Mouse (Mus musculus): ENCODE results near the gene Cdkn2aip. TPM values are rescaled to one million over a fixed set of nuclear protein-coding genes. Genes with fewer than 3 reads are reported as not detected.

The Cdkn2aip gene
- polyA plus RNA-seq, 1 experiment from 2014 or later = 37.7 TPM

DNA sequence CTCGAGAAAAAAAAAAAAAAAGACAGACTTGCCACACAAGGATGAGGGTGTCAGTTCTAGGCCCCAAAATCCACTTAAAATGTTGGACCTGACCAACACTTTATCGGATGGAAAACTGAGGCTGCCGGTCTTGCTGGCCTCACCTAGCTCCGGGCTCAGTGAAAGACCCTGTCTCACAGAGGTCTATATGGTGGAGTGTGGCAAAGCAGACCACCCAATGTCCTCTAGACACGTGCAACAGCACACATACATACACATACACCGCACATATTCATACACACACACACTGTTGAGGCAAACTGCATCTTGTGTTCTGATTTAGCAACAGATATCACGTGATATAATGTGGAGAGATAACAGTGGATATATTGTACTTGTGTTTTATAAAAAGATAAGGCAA is 22.4 kb downstream of the Cdkn2aip start:
- no peaks in the 10 kb centered on the region for H3K9me3 ChIP-seq (ENCODE audit: control insufficient read depth, low read length)
- no peak for ATAC-seq (ENCODE audit: insufficient number of reproducible peaks, low FRiP score, low TSS enrichment, low read depth)

DNA sequence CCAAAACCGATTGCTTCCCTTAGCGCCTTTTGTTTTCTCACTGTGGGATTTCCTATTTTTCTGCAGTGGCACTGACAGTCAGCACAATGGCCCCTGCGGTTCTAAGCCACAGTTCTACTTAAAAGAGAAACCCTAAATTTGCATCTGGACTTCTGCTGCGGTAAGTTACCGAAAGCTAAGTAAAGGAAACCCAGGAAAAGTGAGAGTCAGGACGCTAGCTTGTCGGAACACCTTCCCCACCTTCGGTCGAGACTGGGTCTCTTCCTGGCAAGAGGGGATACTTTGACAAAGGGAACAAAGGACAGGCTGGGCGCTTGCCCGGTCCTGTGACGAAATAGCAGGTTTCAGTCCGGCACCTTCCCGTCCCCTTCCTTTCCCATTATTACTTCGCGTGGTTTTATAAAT is 23.1 kb downstream of the Cdkn2aip start:
- peak overlapping the region; percentile 36 for H3K9ac ChIP-seq (ENCODE audit: low read length)
- H3K4me2 ChIP-seq (ENCODE audit: low read depth, severe bottlenecking) = peak overlapping the region; percentile 39; the same call in 1 of the 2 replicates
- WGBS = 8% methylated on average over 16 of the region's 16 CpGs
- peak overlapping the region; percentile 24 for H3K4me3 ChIP-seq (ENCODE audit: low read depth, low read length)
- H3K9me3 ChIP-seq (ENCODE audit: control insufficient read depth, low read length) = no peaks in the 10 kb centered on the region
- ATAC-seq (ENCODE audit: insufficient number of reproducible peaks, low FRiP score, low TSS enrichment, low read depth) (no peak), DNase-seq (ENCODE audit: low spot score) (peak; percentile 57)
- no peaks in the 10 kb centered on the region for H3K4me1 ChIP-seq (ENCODE audit: control insufficient read depth, insufficient read depth, low read length)
- H3K36me3 ChIP-seq (ENCODE audit: control insufficient read depth, insufficient read depth, low read length) = no peaks in the 10 kb centered on the region
- no peak overlapping the region for H3K27ac ChIP-seq (replicated peaks; ENCODE audit: low read depth, low read length)
- H3K27me3 ChIP-seq (ENCODE audit: control insufficient read depth, insufficient read depth, low read length) = no peaks in the 10 kb centered on the region

More for the DNA sequence above, 22.4 kb downstream of the Cdkn2aip start:
- 49% methylated on average over 7 of the region's 7 CpGs for WGBS
- Histone ChIP-seq H3K4me2 (ENCODE audit: low read depth, severe bottlenecking) (peak overlapping the region; percentile 39; the same call in 1 of the 2 replicates), H3K36me3 (ENCODE audit: control insufficient read depth, insufficient read depth, low read length) (no peaks in the 10 kb centered on the region), H3K4me3 (ENCODE audit: low read depth, low read length) (no peak overlapping the region), H3K27me3 (ENCODE audit: control insufficient read depth, insufficient read depth, low read length) (no peaks in the 10 kb centered on the region), H3K9ac (ENCODE audit: low read length) (no peak overlapping the region; the same call in 1 of the 2 replicates), H3K4me1 (ENCODE audit: control insufficient read depth, insufficient read depth, low read length) (no peaks in the 10 kb centered on the region), H3K27ac (replicated peaks; ENCODE audit: low read depth, low read length) (no peak overlapping the region)
- no peak for DNase-seq (ENCODE audit: low spot score)

GRCm38 (mm10) chr8:47689704-47690326 is 23.9 kb downstream of the Cdkn2aip start:
- no peak overlapping the region for H3K27ac ChIP-seq (replicated peaks; ENCODE audit: low read depth, low read length)
- no peaks in the 10 kb centered on the region for H3K4me1 ChIP-seq (ENCODE audit: control insufficient read depth, insufficient read depth, low read length)
- H3K36me3 ChIP-seq (ENCODE audit: control insufficient read depth, insufficient read depth, low read length) = no peaks in the 10 kb centered on the region
- DNase-seq (ENCODE audit: low spot score) (peak; percentile 37), ATAC-seq (ENCODE audit: insufficient number of reproducible peaks, low FRiP score, low TSS enrichment, low read depth) (no peak)
- H3K4me2 ChIP-seq (ENCODE audit: low read depth, severe bottlenecking) = no peak overlapping the region
- H3K27me3 ChIP-seq (ENCODE audit: control insufficient read depth, insufficient read depth, low read length) = no peaks in the 10 kb centered on the region
- no peak overlapping the region for H3K9ac ChIP-seq (ENCODE audit: low read length)
- H3K9me3 ChIP-seq (ENCODE audit: control insufficient read depth, low read length) = no peaks in the 10 kb centered on the region
- WGBS = 63% methylated on average over 12 of the region's 12 CpGs
- H3K4me3 ChIP-seq (ENCODE audit: low read depth, low read length) = no peak overlapping the region

DNA sequence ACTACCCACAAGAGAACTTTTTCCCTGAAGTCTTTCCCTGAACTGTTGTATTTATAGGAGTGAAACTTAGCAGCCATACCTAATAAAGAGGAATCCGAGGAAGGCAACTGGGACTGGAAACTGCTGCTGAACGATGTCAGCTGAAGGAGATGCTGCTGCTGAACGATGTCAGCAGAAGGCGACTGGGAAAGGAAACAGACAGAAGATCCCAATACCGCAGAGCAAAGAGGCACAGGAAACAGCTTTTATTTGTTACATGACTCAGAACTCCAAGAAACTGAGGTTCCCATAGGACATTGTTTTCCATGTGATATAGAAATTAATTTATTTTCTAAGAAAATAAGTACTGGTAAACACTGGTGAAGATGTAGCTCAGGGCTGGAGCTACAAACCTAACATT is 29.3 kb downstream of the Cdkn2aip start:
- 79% methylated on average over 5 of the region's 5 CpGs for WGBS
- Histone ChIP-seq H3K9me3 (ENCODE audit: control insufficient read depth, low read length) (no peaks in the 10 kb centered on the region), H3K27me3 (ENCODE audit: control insufficient read depth, insufficient read depth, low read length) (no peaks in the 10 kb centered on the region), H3K4me1 (ENCODE audit: control insufficient read depth, insufficient read depth, low read length) (no peaks in the 10 kb centered on the region), H3K27ac (replicated peaks; ENCODE audit: low read depth, low read length) (no peak overlapping the region), H3K4me3 (ENCODE audit: low read depth, low read length) (no peak overlapping the region), H3K4me2 (ENCODE audit: low read depth, severe bottlenecking) (no peak overlapping the region), H3K36me3 (ENCODE audit: control insufficient read depth, insufficient read depth, low read length) (no peaks in the 10 kb centered on the region), H3K9ac (ENCODE audit: low read length) (no peak overlapping the region)
- DNase-seq (ENCODE audit: low spot score) (no peak), ATAC-seq (ENCODE audit: insufficient number of reproducible peaks, low FRiP score, low TSS enrichment, low read depth) (no peak)

DNA sequence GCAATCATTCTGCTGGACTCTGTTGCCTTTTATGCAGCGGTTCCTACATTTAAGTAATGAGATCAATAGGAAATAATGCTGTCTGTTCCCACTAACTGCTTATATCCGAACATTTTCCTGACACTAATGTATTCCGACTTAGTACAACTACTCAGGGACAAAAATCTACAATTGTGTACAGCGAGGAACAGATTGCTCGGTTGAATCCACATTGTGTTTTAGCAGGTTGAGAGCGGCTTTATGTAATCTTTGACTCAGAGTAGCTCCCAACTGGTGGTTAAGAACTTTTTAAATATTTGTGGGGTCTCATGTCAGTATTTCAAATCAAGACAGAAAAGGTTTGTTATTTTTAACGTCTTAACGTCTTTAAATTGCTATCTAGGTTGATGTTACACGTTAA is 29.7 kb downstream of the Cdkn2aip start:
- Histone ChIP-seq H3K27me3 (ENCODE audit: control insufficient read depth, insufficient read depth, low read length) (no peaks in the 10 kb centered on the region), H3K36me3 (ENCODE audit: control insufficient read depth, insufficient read depth, low read length) (no peaks in the 10 kb centered on the region), H3K4me3 (ENCODE audit: low read depth, low read length) (no peak overlapping the region), H3K4me1 (ENCODE audit: control insufficient read depth, insufficient read depth, low read length) (no peaks in the 10 kb centered on the region), H3K9ac (ENCODE audit: low read length) (no peak overlapping the region), H3K4me2 (ENCODE audit: low read depth, severe bottlenecking) (no peak overlapping the region), H3K27ac (replicated peaks; ENCODE audit: low read depth, low read length) (no peak overlapping the region), H3K9me3 (ENCODE audit: control insufficient read depth, low read length) (no peaks in the 10 kb centered on the region)
- ATAC-seq (ENCODE audit: insufficient number of reproducible peaks, low FRiP score, low TSS enrichment, low read depth) (no peak), DNase-seq (ENCODE audit: low spot score) (no peak)
- WGBS = 90% methylated on average over 9 of the region's 9 CpGs

DNA sequence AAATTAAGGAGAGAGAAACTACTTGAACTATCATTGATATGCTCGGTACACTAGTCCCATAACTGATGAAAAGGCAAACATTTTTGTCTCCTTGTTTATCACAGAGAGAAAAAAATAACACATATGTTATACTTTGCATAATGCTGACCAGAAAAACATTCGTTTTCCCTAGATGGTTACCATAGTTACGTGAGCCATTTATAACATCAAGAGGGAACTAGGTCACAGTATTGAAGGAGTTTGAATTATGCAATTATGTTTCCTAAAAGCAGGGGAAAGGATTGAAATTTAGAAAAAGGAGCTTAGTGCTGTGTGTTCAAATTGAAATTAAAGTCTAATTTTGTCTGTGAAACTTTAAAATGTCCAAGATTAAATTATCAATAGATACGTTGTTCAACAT is 33.4 kb downstream of the Cdkn2aip start:
- Histone ChIP-seq H3K27ac (replicated peaks; ENCODE audit: low read depth, low read length) (no peak overlapping the region), H3K27me3 (ENCODE audit: control insufficient read depth, insufficient read depth, low read length) (no peaks in the 10 kb centered on the region), H3K9me3 (ENCODE audit: control insufficient read depth, low read length) (no peaks in the 10 kb centered on the region), H3K4me3 (ENCODE audit: low read depth, low read length) (no peak overlapping the region), H3K4me2 (ENCODE audit: low read depth, severe bottlenecking) (no peak overlapping the region), H3K4me1 (ENCODE audit: control insufficient read depth, insufficient read depth, low read length) (no peaks in the 10 kb centered on the region), H3K36me3 (ENCODE audit: control insufficient read depth, insufficient read depth, low read length) (no peaks in the 10 kb centered on the region), H3K9ac (ENCODE audit: low read length) (no peak overlapping the region)
- ATAC-seq (ENCODE audit: insufficient number of reproducible peaks, low FRiP score, low TSS enrichment, low read depth) = no peak
- 91% methylated on average over 4 of the region's 4 CpGs for WGBS
- no peak for DNase-seq (ENCODE audit: low spot score)

- no peaks in the 10 kb centered on the region for H3K9me3 ChIP-seq (ENCODE audit: control insufficient read depth, low read length)
- no peak overlapping the region for H3K4me2 ChIP-seq (ENCODE audit: low read depth, severe bottlenecking)
- H3K36me3 ChIP-seq (ENCODE audit: control insufficient read depth, insufficient read depth, low read length) = no peaks in the 10 kb centered on the region
- no peaks in the 10 kb centered on the region for H3K4me1 ChIP-seq (ENCODE audit: control insufficient read depth, insufficient read depth, low read length)
- ATAC-seq (ENCODE audit: insufficient number of reproducible peaks, low FRiP score, low TSS enrichment, low read depth) (no peak), DNase-seq (ENCODE audit: low spot score) (no peak)
- no peak overlapping the region for H3K27ac ChIP-seq (replicated peaks; ENCODE audit: low read depth, low read length)
- H3K9ac ChIP-seq (ENCODE audit: low read length) = no peak overlapping the region
- H3K4me3 ChIP-seq (ENCODE audit: low read depth, low read length) = no peak overlapping the region
- 79% methylated on average over 1 of the region's 1 CpGs for WGBS
- no peaks in the 10 kb centered on the region for H3K27me3 ChIP-seq (ENCODE audit: control insufficient read depth, insufficient read depth, low read length)
Measured at GRCm38 (mm10) chr8:47679603-47680002, 34.1 kb downstream of the Cdkn2aip start.

DNA sequence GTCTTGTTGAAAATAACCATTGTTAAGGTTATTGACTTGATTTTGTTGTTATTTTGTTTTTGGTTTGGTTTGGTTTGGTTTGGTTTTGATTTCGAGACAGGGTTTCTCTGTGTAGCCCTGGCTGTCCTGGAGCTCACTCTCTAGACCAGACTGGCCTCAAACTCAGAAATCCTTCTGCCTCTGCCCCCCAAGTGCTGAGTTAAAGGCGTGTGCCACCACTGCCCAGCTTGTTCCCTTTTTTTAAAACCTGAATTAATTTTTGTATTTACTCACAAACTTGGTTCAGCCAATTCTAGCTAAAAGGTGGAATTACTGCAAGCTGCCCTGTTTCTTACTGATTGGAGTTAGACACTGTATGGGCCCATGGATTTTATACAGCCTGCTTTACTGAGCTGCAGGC is 37.1 kb downstream of the Cdkn2aip start:
- ATAC-seq (ENCODE audit: insufficient number of reproducible peaks, low FRiP score, low TSS enrichment, low read depth) (no peak), DNase-seq (ENCODE audit: low spot score) (no peak)
- 72% methylated on average over 2 of the region's 2 CpGs for WGBS
- Histone ChIP-seq H3K4me3 (ENCODE audit: low read depth, low read length) (peak overlapping the region; percentile 94; the same call in 1 of the 2 replicates), H3K4me1 (ENCODE audit: control insufficient read depth, insufficient read depth, low read length) (no peaks in the 10 kb centered on the region), H3K36me3 (ENCODE audit: control insufficient read depth, insufficient read depth, low read length) (no peaks in the 10 kb centered on the region), H3K4me2 (ENCODE audit: low read depth, severe bottlenecking) (peak overlapping the region; percentile 67), H3K27ac (replicated peaks; ENCODE audit: low read depth, low read length) (no peak overlapping the region), H3K9ac (ENCODE audit: low read length) (no peak overlapping the region), H3K9me3 (ENCODE audit: control insufficient read depth, low read length) (no peaks in the 10 kb centered on the region), H3K27me3 (ENCODE audit: control insufficient read depth, insufficient read depth, low read length) (no peaks in the 10 kb centered on the region)

- ATAC-seq (ENCODE audit: insufficient number of reproducible peaks, low FRiP score, low TSS enrichment, low read depth) = no peak
- no peak overlapping the region for H3K27ac ChIP-seq (replicated peaks; ENCODE audit: low read depth, low read length)
Measured at GRCm38 (mm10) chr8:47676224-47676623, 37.5 kb downstream of the Cdkn2aip start.

More at GRCm38 (mm10) chr8:47676224-47676623, 37.5 kb downstream of the Cdkn2aip start:
- peak; percentile 37 for DNase-seq (ENCODE audit: low spot score)
- no peaks in the 10 kb centered on the region for H3K36me3 ChIP-seq (ENCODE audit: control insufficient read depth, insufficient read depth, low read length)
- peak overlapping the region; percentile 67 for H3K4me2 ChIP-seq (ENCODE audit: low read depth, severe bottlenecking)
- no peaks in the 10 kb centered on the region for H3K9me3 ChIP-seq (ENCODE audit: control insufficient read depth, low read length)
- H3K4me1 ChIP-seq (ENCODE audit: control insufficient read depth, insufficient read depth, low read length) = no peaks in the 10 kb centered on the region
- 2% methylated on average over 15 of the region's 15 CpGs for WGBS
- H3K4me3 ChIP-seq (ENCODE audit: low read depth, low read length) = peak overlapping the region; percentile 94
- peak overlapping the region; percentile 91 for H3K9ac ChIP-seq (ENCODE audit: low read length)
- no peaks in the 10 kb centered on the region for H3K27me3 ChIP-seq (ENCODE audit: control insufficient read depth, insufficient read depth, low read length)
